Mouse (Mus musculus): ENCODE measurements at regions not wholly inside any gene's neighbourhood (a gene's known extent, or its start where the extent isn't known, plus 50 kb on each side); places are given as distances from the start of the nearest gene placed in this dataset.

GRCm38 (mm10) chr14:16943531-16943930 is 124.6 kb upstream of the Rarb start:
- TF ChIP-seq GATA1 (IDR thresholded peaks at IDR 0.05; ENCODE audit: borderline replicate concordance, low read length) (no peak), FLI1 (IDR thresholded peaks at IDR 0.05; ENCODE audit: low read length) (no peak)
